Mouse (Mus musculus): ENCODE data around the gene Atxn7l1.

The Atxn7l1 gene

DNA sequence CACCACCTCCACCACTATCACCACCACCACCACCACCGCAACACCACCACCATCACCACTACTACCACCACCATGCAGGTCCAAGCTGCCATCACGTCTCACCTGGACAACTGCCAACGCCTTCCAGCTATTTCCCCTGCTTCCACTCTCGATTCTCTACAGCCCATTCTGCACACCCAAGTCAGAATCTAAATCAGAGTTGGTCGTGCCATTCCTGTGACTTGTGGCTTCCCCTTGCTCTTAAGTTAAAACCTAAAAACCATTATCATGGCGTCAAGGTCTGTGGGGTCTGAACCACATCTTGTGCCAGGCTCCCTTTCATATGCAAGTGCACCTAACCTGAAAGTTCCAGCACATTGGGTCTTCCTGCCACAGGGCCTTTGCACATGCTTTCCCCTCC, 102.7 kb downstream of the Atxn7l1 start:
- Histone ChIP-seq H3K36me3 (ENCODE audit: control insufficient read depth, insufficient read depth, low read length, poor library complexity, severe bottlenecking) (no peaks in the 10 kb centered on the region), H3K27me3 (ENCODE audit: control insufficient read depth, insufficient read depth, low read length, poor library complexity, severe bottlenecking) (no peaks in the 10 kb centered on the region)
- DNase-seq (ENCODE audit: low read depth, low spot score) = no peak

DNA sequence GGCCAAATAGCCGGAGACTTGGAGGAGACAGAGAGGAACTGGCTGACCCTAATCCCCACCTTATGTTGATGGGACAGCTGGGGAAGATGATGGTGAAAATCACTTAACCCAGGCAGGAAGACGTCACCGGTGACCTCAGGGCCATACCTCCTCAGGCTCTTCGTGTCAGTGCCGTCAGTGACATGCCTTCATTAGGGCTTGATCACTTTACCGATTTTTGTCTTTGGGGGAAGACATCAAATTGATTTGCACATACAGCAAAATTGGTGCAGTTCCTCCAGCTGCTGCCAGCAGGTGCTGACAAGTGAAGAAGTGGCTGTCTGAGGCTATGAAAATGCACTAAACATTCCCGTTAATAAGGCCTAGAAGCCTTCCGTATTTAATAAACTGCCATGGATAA, 103.9 kb downstream of the Atxn7l1 start:
- H3K36me3 ChIP-seq (ENCODE audit: control insufficient read depth, insufficient read depth, low read length, poor library complexity, severe bottlenecking) = no peaks in the 10 kb centered on the region
- H3K27me3 ChIP-seq (ENCODE audit: control insufficient read depth, insufficient read depth, low read length, poor library complexity, severe bottlenecking) = no peaks in the 10 kb centered on the region
- DNase-seq (ENCODE audit: low read depth, low spot score) = no peak

DNA sequence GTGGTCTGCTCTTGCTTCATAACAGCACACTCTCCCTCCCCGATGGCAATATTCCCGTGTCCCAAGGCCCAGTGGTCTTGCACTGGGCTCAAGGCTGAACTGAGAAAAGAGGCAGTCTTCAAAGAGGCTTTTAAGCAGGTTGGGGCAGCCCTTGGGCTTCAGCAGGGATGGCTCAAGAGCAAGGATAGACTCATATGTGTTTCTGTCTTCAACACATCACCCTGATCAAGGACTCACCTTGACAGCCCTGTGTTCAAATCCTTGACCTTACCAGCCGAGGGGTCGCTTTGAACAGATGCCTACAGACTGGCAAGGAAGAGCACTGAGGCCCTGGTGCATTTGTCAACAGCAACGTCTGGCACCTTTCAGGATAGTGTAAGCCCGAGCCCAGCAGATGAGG, 105.1 kb downstream of the Atxn7l1 start:
- Histone ChIP-seq H3K36me3 (ENCODE audit: control insufficient read depth, insufficient read depth, low read length, poor library complexity, severe bottlenecking) (no peaks in the 10 kb centered on the region), H3K27me3 (ENCODE audit: control insufficient read depth, insufficient read depth, low read length, poor library complexity, severe bottlenecking) (no peaks in the 10 kb centered on the region)
- DNase-seq (ENCODE audit: low read depth, low spot score) = no peak

DNA sequence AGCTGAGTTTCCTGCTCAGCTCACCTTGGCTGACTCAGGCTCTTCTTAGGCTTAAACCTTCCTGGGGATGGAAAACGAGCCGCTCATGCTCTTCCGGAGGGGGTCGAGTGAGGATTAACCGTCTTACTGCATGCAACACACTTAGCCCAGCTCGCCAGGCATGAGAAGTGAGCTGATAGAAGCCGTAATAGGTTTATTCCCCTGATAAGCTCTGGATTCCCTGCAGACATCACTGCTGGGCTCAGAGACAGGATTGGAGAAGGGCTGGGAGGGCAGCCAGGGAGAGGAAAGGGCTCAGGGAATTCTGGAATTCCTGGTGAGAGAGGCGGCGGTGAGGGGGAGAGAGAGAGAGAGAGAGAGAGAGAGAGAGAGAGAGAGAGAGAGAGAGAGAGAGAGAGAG, 105.7 kb downstream of the Atxn7l1 start:
- Histone ChIP-seq H3K36me3 (ENCODE audit: control insufficient read depth, insufficient read depth, low read length, poor library complexity, severe bottlenecking) (no peaks in the 10 kb centered on the region), H3K27me3 (ENCODE audit: control insufficient read depth, insufficient read depth, low read length, poor library complexity, severe bottlenecking) (no peaks in the 10 kb centered on the region)
- DNase-seq (ENCODE audit: low read depth, low spot score) = no peak

- no peak for DNase-seq (ENCODE audit: low read depth, low spot score)
- H3K27me3 ChIP-seq (ENCODE audit: control insufficient read depth, insufficient read depth, low read length, poor library complexity, severe bottlenecking) = no peaks in the 10 kb centered on the region
- no peaks in the 10 kb centered on the region for H3K36me3 ChIP-seq (ENCODE audit: control insufficient read depth, insufficient read depth, low read length, poor library complexity, severe bottlenecking)
Measured at GRCm38 (mm10) chr12:33255256-33255655, 107.8 kb downstream of the Atxn7l1 start.

GRCm38 (mm10) chr12:33256426-33256825, 108.9 kb downstream of the Atxn7l1 start:
- Histone ChIP-seq H3K27me3 (ENCODE audit: control insufficient read depth, insufficient read depth, low read length, poor library complexity, severe bottlenecking) (no peaks in the 10 kb centered on the region), H3K36me3 (ENCODE audit: control insufficient read depth, insufficient read depth, low read length, poor library complexity, severe bottlenecking) (no peaks in the 10 kb centered on the region)
- no peak for DNase-seq (ENCODE audit: low read depth, low spot score)

GRCm38 (mm10) chr12:33258995-33259529, 111.6 kb downstream of the Atxn7l1 start:
- Histone ChIP-seq H3K27me3 (ENCODE audit: control insufficient read depth, insufficient read depth, low read length, poor library complexity, severe bottlenecking) (no peaks in the 10 kb centered on the region), H3K36me3 (ENCODE audit: control insufficient read depth, insufficient read depth, low read length, poor library complexity, severe bottlenecking) (no peaks in the 10 kb centered on the region)
- DNase-seq (ENCODE audit: low read depth, low spot score) = no peak

DNA sequence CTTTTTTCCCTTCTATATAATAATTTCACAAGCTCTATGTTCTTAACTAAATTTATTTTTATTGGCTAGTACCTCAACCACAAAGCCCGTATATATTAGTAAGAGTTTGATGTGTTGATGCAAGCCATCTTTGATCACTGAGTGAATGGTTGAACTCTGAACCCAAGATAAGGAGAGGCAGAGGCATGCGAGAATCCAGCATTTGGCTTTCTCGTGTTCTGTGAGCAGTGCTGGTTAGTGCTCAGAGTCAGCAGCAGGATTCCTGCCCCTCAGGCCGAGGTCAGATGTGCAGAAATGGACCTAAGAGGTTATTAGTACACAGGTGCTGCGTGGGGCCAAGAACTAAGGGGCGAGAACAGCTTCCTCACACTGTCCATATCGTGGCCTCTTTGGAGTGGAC, 113.1 kb downstream of the Atxn7l1 start:
- Histone ChIP-seq H3K36me3 (ENCODE audit: control insufficient read depth, insufficient read depth, low read length, poor library complexity, severe bottlenecking) (no peaks in the 10 kb centered on the region), H3K27me3 (ENCODE audit: control insufficient read depth, insufficient read depth, low read length, poor library complexity, severe bottlenecking) (no peaks in the 10 kb centered on the region)
- no peak for DNase-seq (ENCODE audit: low read depth, low spot score)

DNA sequence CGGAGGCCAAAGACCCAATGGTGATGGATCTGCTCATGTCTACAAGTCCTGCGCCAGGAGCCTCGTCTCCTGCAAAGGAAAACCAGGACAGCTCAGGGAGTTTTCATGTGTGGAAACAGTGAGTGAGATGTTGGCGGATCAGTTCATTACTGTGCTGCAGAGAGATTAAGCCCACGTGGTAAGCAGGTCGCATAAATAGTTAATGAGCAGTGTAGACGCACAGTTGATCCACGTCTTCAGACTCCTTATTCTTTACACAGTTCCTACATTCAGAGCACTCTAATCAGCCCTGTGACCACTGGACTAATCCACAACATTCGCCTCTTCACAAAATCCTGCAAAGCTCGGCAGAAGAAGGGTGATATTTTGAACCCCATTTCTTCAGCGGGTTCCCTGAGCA, 118.4 kb downstream of the Atxn7l1 start:
- Histone ChIP-seq H3K27me3 (ENCODE audit: control insufficient read depth, insufficient read depth, low read length, poor library complexity, severe bottlenecking) (no peaks in the 10 kb centered on the region), H3K36me3 (ENCODE audit: control insufficient read depth, insufficient read depth, low read length, poor library complexity, severe bottlenecking) (no peaks in the 10 kb centered on the region)
- no peak for DNase-seq (ENCODE audit: low read depth, low spot score)

GRCm38 (mm10) chr12:33267965-33268364, 120.5 kb downstream of the Atxn7l1 start:
- no peak for DNase-seq (ENCODE audit: low read depth, low spot score)
- Histone ChIP-seq H3K36me3 (ENCODE audit: control insufficient read depth, insufficient read depth, low read length, poor library complexity, severe bottlenecking) (no peaks in the 10 kb centered on the region), H3K27me3 (ENCODE audit: control insufficient read depth, insufficient read depth, low read length, poor library complexity, severe bottlenecking) (no peaks in the 10 kb centered on the region)

- no peaks in the 10 kb centered on the region for H3K27me3 ChIP-seq (ENCODE audit: control insufficient read depth, insufficient read depth, low read length, poor library complexity, severe bottlenecking)
- peak; percentile 70 for DNase-seq (ENCODE audit: low read depth, low spot score)
- H3K36me3 ChIP-seq (ENCODE audit: control insufficient read depth, insufficient read depth, low read length, poor library complexity, severe bottlenecking) = no peaks in the 10 kb centered on the region
Measured at GRCm38 (mm10) chr12:33269743-33270142, 122.2 kb downstream of the Atxn7l1 start.

- no peaks in the 10 kb centered on the region for H3K27me3 ChIP-seq (ENCODE audit: control insufficient read depth, insufficient read depth, low read length, poor library complexity, severe bottlenecking)
- H3K36me3 ChIP-seq (ENCODE audit: control insufficient read depth, insufficient read depth, low read length, poor library complexity, severe bottlenecking) = no peaks in the 10 kb centered on the region
- no peak for DNase-seq (ENCODE audit: low read depth, low spot score)
Measured at GRCm38 (mm10) chr12:33271865-33272264, 124.4 kb downstream of the Atxn7l1 start.

- Histone ChIP-seq H3K27me3 (ENCODE audit: control insufficient read depth, insufficient read depth, low read length, poor library complexity, severe bottlenecking) (no peaks in the 10 kb centered on the region), H3K36me3 (ENCODE audit: control insufficient read depth, insufficient read depth, low read length, poor library complexity, severe bottlenecking) (no peaks in the 10 kb centered on the region)
- no peak for DNase-seq (ENCODE audit: low read depth, low spot score)
Measured at GRCm38 (mm10) chr12:33272441-33272840, 124.9 kb downstream of the Atxn7l1 start.

- H3K36me3 ChIP-seq (ENCODE audit: control insufficient read depth, insufficient read depth, low read length, poor library complexity, severe bottlenecking) = no peaks in the 10 kb centered on the region
- DNase-seq (ENCODE audit: low read depth, low spot score) = no peak
- H3K27me3 ChIP-seq (ENCODE audit: control insufficient read depth, insufficient read depth, low read length, poor library complexity, severe bottlenecking) = no peaks in the 10 kb centered on the region
Measured at GRCm38 (mm10) chr12:33273147-33273546, 125.7 kb downstream of the Atxn7l1 start.

- no peaks in the 10 kb centered on the region for H3K27me3 ChIP-seq (ENCODE audit: control insufficient read depth, insufficient read depth, low read length, poor library complexity, severe bottlenecking)
- no peaks in the 10 kb centered on the region for H3K36me3 ChIP-seq (ENCODE audit: control insufficient read depth, insufficient read depth, low read length, poor library complexity, severe bottlenecking)
- no peak for DNase-seq (ENCODE audit: low read depth, low spot score)
Measured at GRCm38 (mm10) chr12:33273668-33274067, 126.2 kb downstream of the Atxn7l1 start.

DNA sequence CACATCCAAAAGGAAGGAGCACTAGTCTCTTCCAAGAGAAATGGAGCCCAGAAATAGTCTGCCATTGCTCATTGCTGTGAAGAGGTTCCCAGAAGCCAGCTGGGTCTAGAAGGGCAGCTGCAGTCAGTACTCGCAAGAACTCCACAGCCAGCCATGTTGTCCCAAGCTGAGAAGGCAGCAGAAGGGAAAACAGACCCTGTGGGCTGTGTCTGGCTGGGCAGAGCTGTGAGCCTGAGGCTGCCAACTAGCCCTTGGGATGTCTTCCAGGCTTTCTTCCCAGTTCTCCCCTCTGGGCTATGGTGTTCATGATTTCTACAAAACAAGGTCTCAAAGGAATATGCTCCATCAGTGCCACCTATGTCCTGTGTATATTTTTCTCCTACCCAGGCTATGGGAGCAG, 128.5 kb downstream of the Atxn7l1 start:
- no peaks in the 10 kb centered on the region for H3K27me3 ChIP-seq (ENCODE audit: control insufficient read depth, insufficient read depth, low read length, poor library complexity, severe bottlenecking)
- H3K36me3 ChIP-seq (ENCODE audit: control insufficient read depth, insufficient read depth, low read length, poor library complexity, severe bottlenecking) = no peaks in the 10 kb centered on the region
- no peak for DNase-seq (ENCODE audit: low read depth, low spot score)
